Mouse (Mus musculus) myocyte (in vitro differentiated cells): Measurements from ENCODE around the gene Rplp2.

Experiments used
- CEBPB ChIP-seq: IDR thresholded peaks from 2 replicates; pipeline ENCODE4 v1.6.1; 2011; ENCODE audit warnings: mild to moderate bottlenecking, moderate library complexity; ENCODE audit not compliant: poor library complexity, insufficient read depth, severe bottlenecking
- MAX ChIP-seq: IDR thresholded peaks from one replicate; pipeline ENCODE4 v1.6.1; 2011; ENCODE audit warnings: low read depth, mild to moderate bottlenecking, control low read depth
- MYOD1 ChIP-seq, 3 experiments: IDR thresholded peaks; one replicate each; pipeline ENCODE4 v1.6.1; 2011; ENCODE audit warnings: control low read depth in 2 of 3, low read depth in 2 of 3, mild to moderate bottlenecking in 2 of 3, moderate library complexity in 1 of 3; ENCODE audit not compliant: insufficient read length in 2 of 3, control insufficient read depth in 1 of 3
- POLR2A ChIP-seq: IDR thresholded peaks from one replicate; pipeline ENCODE4 v1.6.1; 2011; ENCODE audit warnings: low read depth, mild to moderate bottlenecking, control low read depth, moderate library complexity; ENCODE audit not compliant: insufficient read length
- SRF ChIP-seq: IDR thresholded peaks from one replicate; pipeline ENCODE4 v1.6.1; 2011; ENCODE audit warnings: low read depth; ENCODE audit not compliant: control insufficient read depth, insufficient read length
- TCF12 ChIP-seq: IDR thresholded peaks from one replicate; pipeline ENCODE4 v1.6.1; 2011; ENCODE audit warnings: mild to moderate bottlenecking, control low read depth; ENCODE audit not compliant: poor library complexity, insufficient read depth, severe bottlenecking

DNA sequence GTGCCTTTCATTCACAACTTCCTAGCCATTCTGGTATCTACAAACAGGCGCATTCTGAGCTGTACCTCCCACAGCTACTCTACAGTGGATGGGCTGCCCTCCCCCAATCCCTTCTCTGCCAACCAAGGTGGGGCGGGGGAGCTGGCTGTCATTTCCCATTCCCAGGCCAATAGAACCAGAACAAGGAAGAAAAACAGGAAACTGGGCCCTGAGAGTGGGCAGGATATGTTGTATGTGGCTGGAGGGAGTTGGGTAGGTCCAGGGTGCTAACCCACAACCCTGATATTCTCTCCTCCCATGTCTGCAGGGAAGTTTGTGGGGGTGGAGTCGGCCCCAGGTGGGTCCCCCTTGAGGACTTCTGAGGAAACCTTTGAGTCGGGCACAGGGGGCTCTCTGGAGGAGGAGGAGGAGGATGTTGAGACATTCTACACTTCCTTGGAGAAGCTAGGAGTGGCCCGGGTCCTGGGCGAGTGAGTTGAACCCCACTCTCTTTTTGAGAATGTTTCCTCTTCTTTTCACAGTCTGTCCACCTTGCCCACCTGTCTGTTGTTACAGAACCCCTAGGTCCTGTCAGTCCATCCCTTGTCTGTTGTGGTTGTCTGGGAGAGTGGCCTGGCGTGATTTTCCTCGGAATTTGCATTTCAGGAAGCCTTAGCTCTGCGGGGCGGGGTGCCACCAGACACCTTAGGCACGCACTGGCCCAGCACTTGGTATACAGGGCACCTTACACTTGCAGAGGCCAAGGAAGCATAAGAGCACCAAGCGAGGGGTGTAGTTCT is 16.8 kb downstream of the Rplp2 start:
- TF ChIP-seq TCF12: no peak
- TF ChIP-seq POLR2A: no peak
- TF ChIP-seq MAX: no peak
- TF ChIP-seq MYOD1 (IDR thresholded peaks at IDR 0.05; ENCODE audit: control insufficient read depth in 1 of 3, insufficient read length in 2 of 3, low read depth in 2 of 3): no peak
- TF ChIP-seq SRF: no peak
- no peak for TF ChIP-seq CEBPB
